Mouse (Mus musculus) G1E (cell line): ENCODE measurements around the gene Dohh. TPM values are rescaled to one million over a fixed set of nuclear protein-coding genes. Genes with fewer than 3 reads are reported as not detected.

ENCODE experiments used
- ATAC-seq: 2 replicates; pipeline ENCODE4 v1.8.0; 2016; ENCODE audit warnings: mild to moderate bottlenecking; ENCODE audit not compliant: insufficient number of reproducible peaks, poor library complexity, low FRiP score, severe bottlenecking; ENCODE audit errors: extremely low read depth
- DNase-seq: peaks from one replicate; pipeline ENCODE4 v3.0.0; 2012; ENCODE audit warnings: low spot score
- H3K27me3 ChIP-seq: 2 replicates; pipeline ENCODE4 v1.6.1; 2012; ENCODE audit warnings: mild to moderate bottlenecking, low read length, inconsistent platforms; ENCODE audit not compliant: insufficient read depth
- H3K36me3 ChIP-seq: replicated peaks from 2 replicates; pipeline ENCODE3; 2012; ENCODE audit warnings: mild to moderate bottlenecking, inconsistent platforms
- H3K4me1 ChIP-seq: 2 replicates; pipeline ENCODE4 v1.6.1; 2012; ENCODE audit warnings: low read depth, low read length, inconsistent platforms, mixed read lengths; ENCODE audit not compliant: insufficient read depth
- H3K4me3 ChIP-seq: 2 replicates; pipeline ENCODE4 v1.5.1; 2012; ENCODE audit warnings: low read depth, mild to moderate bottlenecking, inconsistent platforms, low read length, moderate library complexity, mixed read lengths
- H3K9me3 ChIP-seq: replicated peaks from 2 replicates; pipeline ENCODE4 v1.6.1; 2012; ENCODE audit warnings: inconsistent platforms
- CTCF ChIP-seq: IDR thresholded peaks from 2 replicates; pipeline ENCODE4 v1.5.1; 2012; ENCODE audit warnings: low read depth, low read length, inconsistent platforms, mixed read lengths
- GATA1 ChIP-seq: IDR thresholded peaks from 2 replicates; pipeline ENCODE4 v1.6.1; 2012; ENCODE audit warnings: borderline replicate concordance, low read length, inconsistent platforms, mixed read lengths
- GATA2 ChIP-seq: IDR thresholded peaks from 2 replicates; pipeline ENCODE4 v1.6.1; 2012; ENCODE audit warnings: low read depth, low read length, inconsistent platforms, borderline replicate concordance
- POLR2AphosphoS5 ChIP-seq: IDR thresholded peaks from 2 replicates; pipeline ENCODE4 v1.6.1; 2012; ENCODE audit warnings: low read depth, low read length, inconsistent platforms; ENCODE audit not compliant: insufficient replicate concordance
- TAL1 ChIP-seq: conservative IDR thresholded peaks from 2 replicates; pipeline ENCODE4 v1.6.1; 2012; ENCODE audit warnings: low read depth, low read length, inconsistent platforms, mixed read lengths
- polyA plus RNA-seq: library from polyadenylated mRNA; stranded (reverse); fragments of >175 nt; gene quantifications from 2 replicates; pipeline ENCODE4 v1.2.3, GENCODE M21; 2012
- total RNA-seq, 2 experiments: library from RNA; stranded (forward) in 1 of 2; stranded (reverse) in 1 of 2; fragments of 200-1000 nt in 1 of 2; fragments of >200 nt in 1 of 2; fragmentation: Nextera tagmentation in 1 of 2; gene quantifications; 2 replicates each; pipeline ENCODE4 v1.2.3; 2014 to 2017

Dohh gene
- total and polyA plus RNA-seq, 3 experiments = 11.9 to 186 (median 60.4) TPM

DNA sequence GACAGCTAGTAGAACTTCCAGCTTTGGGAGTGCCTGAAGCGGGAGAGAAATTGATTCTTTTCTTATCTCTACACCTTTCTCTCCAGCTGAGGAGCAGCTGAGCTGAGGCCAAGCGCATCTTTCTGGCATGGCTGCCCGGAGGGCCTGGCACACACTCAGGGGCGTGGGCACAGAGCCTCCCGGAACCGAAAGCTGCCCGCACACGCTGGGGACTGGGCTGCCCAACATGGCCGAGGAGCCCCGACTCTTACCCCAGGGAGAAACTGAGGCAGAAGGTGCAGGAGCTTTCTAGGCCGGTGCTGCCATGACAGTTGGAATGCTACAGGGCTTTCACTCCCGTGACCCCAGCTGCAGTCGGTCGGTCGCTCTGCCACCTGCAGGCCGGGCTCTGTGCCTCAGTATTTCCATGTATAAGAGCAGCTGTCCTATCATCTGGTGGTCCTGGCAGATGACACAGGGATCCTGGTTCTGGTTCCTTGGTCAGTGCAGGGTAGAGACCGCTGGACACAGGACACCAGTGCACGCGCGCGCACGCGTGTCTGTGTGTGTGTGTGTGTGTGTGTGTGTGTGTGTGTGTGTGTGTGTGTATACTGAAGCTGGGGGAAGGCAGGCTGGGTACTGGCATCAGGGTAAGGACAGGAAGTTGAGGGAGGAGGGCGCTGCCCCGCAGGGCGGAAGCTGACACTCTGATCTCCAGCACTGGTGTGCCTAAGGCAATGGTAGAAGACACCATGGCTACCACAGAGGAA lies 49.5 kb downstream of the Dohh start:
- no peak for ATAC-seq
- Histone ChIP-seq H3K36me3 (no peaks in the 10 kb centered on the region), H3K4me1 (peaks cover 53% of the 10 kb centered on the region), H3K4me3 (no peak overlapping the region; the same call in 1 of the 2 replicates), H3K27me3 (peaks cover 43% of the 10 kb centered on the region), H3K9me3 (no peaks in the 10 kb centered on the region)
- DNase-seq = no peak
- TF ChIP-seq CTCF = no peak
- no peak for TF ChIP-seq GATA2
- TF ChIP-seq TAL1 = no peak

DNA sequence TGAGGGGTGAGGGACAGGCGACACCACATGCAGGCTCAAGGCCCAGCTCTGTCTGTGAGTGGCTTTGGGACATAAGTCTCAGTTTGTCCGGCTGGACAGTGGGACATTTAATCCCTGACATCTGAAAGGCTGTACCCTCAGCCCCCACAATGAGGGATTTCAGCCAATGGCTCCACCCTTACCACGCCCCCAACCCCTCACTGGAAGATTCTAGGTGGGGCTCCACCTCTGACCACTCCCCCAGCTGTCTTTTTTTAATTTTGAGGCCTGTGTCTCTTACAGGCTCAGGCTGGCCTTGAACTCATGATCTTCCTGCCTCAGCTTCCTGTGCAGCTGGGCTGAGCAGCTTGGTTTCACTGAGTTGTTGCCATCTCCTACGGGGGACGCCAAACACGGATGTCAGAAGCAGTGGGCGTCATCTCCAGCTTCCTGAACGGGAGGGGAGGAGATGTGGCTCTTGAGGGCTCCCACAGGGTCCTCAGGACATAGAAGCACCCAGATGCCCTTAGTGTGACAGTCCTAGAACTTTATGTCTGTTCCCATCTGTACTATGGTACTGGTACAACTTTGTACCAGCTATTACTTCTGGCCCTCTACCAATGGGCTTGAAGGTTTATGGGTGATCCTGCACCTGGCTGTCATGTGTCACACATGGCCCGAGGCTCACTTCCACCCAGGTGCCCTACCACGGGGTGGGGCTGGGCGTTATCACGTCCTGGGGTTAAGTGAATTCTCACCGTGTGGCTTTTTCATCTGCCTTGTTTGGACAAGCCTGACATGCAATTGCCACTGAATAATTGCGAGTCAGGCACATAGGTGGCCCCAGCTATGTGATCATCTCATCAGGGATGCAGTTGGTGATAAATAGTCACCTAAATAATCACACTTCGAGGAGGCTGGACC lies 50.4 kb downstream of the Dohh start:
- Histone ChIP-seq H3K27me3 (peaks cover 38% of the 10 kb centered on the region), H3K4me1 (peaks cover 44% of the 10 kb centered on the region), H3K9me3 (no peaks in the 10 kb centered on the region), H3K36me3 (no peaks in the 10 kb centered on the region), H3K4me3 (no peak overlapping the region)
- DNase-seq (no peak), ATAC-seq (no peak)
- TF ChIP-seq GATA2 (no peak), TAL1 (no peak), CTCF (no peak), GATA1 (no peak), POLR2AphosphoS5 (no peak)

DNA sequence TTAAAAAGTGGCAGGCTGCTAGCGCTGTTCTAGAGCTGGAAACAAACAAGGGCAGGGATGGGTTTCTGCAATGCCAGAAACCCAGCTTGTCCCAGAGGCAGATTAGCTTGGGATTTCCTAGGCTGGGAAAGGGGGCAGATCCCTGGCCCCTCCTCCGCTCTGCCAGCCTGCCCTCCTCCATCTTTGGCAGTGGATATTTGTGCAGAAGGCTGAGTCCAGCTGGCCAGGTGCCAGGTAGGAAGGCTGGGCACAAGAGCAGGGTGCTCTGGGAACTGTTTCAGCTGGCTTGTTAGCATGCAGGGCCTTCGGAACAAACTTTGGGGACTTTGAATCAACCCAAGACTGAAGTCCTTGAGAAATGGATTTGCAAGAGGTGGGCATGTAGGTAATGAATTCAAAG lies 51.2 kb downstream of the Dohh start:
- DNase-seq = no peak

More for the DNA sequence above, 51.2 kb downstream of the Dohh start:
- no peak for TF ChIP-seq POLR2AphosphoS5
- TF ChIP-seq GATA2 = no peak
- no peak for TF ChIP-seq GATA1
- no peak for TF ChIP-seq CTCF
- no peak for TF ChIP-seq TAL1
- H3K9me3 ChIP-seq = no peaks in the 10 kb centered on the region
- no peak for ATAC-seq
- H3K27me3 ChIP-seq = peaks cover 43% of the 10 kb centered on the region
- H3K4me1 ChIP-seq = peaks cover 40% of the 10 kb centered on the region
- no peak overlapping the region for H3K4me3 ChIP-seq
- H3K36me3 ChIP-seq = no peaks in the 10 kb centered on the region

Other genes with a start within 250 kb of the Dohh start
Only the 20 nearest of the 35 such genes appear.
- not detected in 2 replicates for gene Matk, start 131.5 kb upstream of the Dohh start, total RNA-seq (2014; fragmentation: Nextera tagmentation)
- 0.05 and 0.06 TPM in 2 replicates for gene Matk, start 131.5 kb upstream of the Dohh start, total RNA-seq (2017)
- 0.07 TPM in 1 of 2 replicates, not detected in the other for gene Matk, start 131.5 kb upstream of the Dohh start, polyA plus RNA-seq
- gene Mrpl54, start 117.5 kb upstream of the Dohh start, total RNA-seq (2014; fragmentation: Nextera tagmentation) = 75.6 and 78.6 TPM in 2 replicates
- gene Mrpl54, start 117.5 kb upstream of the Dohh start, total RNA-seq (2017) = 186 and 206 TPM in 2 replicates
- 612 and 631 TPM in 2 replicates for gene Mrpl54, start 117.5 kb upstream of the Dohh start, polyA plus RNA-seq
- 36.2 and 44.6 TPM in 2 replicates for gene Apba3, start 117.5 kb upstream of the Dohh start, total RNA-seq (2014; fragmentation: Nextera tagmentation)
- gene Apba3, start 117.5 kb upstream of the Dohh start, total RNA-seq (2017) = 27.9 and 38.9 TPM in 2 replicates
- 113 and 130 TPM in 2 replicates for gene Apba3, start 117.5 kb upstream of the Dohh start, polyA plus RNA-seq
- gene Tjp3, start 92.8 kb upstream of the Dohh start, total RNA-seq (2014; fragmentation: Nextera tagmentation) = 0.44 TPM in 1 of 2 replicates, not detected in the other
- 1.8 and 1.9 TPM in 2 replicates for gene Tjp3, start 92.8 kb upstream of the Dohh start, total RNA-seq (2017)
- gene Tjp3, start 92.8 kb upstream of the Dohh start, polyA plus RNA-seq = 1.4 and 1.6 TPM in 2 replicates
- gene Pip5k1c, start 91.5 kb upstream of the Dohh start, total RNA-seq (2014; fragmentation: Nextera tagmentation) = 58.0 and 62.2 TPM in 2 replicates
- 58.8 and 66.6 TPM in 2 replicates for gene Pip5k1c, start 91.5 kb upstream of the Dohh start, total RNA-seq (2017)
- 266 and 331 TPM in 2 replicates for gene Pip5k1c, start 91.5 kb upstream of the Dohh start, polyA plus RNA-seq
- 9.0 and 11.4 TPM in 2 replicates for gene Cactin, start 63.3 kb upstream of the Dohh start, total RNA-seq (2014; fragmentation: Nextera tagmentation)
- gene Cactin, start 63.3 kb upstream of the Dohh start, total RNA-seq (2017) = 23.5 and 23.9 TPM in 2 replicates
- gene Cactin, start 63.3 kb upstream of the Dohh start, polyA plus RNA-seq = 77.9 and 80.5 TPM in 2 replicates
- gene Tbxa2r, start 55.7 kb upstream of the Dohh start, total RNA-seq (2014; fragmentation: Nextera tagmentation) = not detected in 2 replicates
- gene Tbxa2r, start 55.7 kb upstream of the Dohh start, total RNA-seq (2017) = 0.06 TPM in 1 of 2 replicates, not detected in the other
- gene Tbxa2r, start 55.7 kb upstream of the Dohh start, polyA plus RNA-seq = 0.06 TPM in 1 of 2 replicates, not detected in the other
- gene Gipc3, start 41.2 kb upstream of the Dohh start, total RNA-seq (2014; fragmentation: Nextera tagmentation) = not detected in 2 replicates
- 0.11 TPM in 1 of 2 replicates, not detected in the other for gene Gipc3, start 41.2 kb upstream of the Dohh start, total RNA-seq (2017)
- not detected in 2 replicates for gene Gipc3, start 41.2 kb upstream of the Dohh start, polyA plus RNA-seq
- 36.7 and 39.2 TPM in 2 replicates for gene Hmg20b, start 33.9 kb upstream of the Dohh start, total RNA-seq (2014; fragmentation: Nextera tagmentation)
- gene Hmg20b, start 33.9 kb upstream of the Dohh start, total RNA-seq (2017) = 12.0 and 21.9 TPM in 2 replicates
- gene Hmg20b, start 33.9 kb upstream of the Dohh start, polyA plus RNA-seq = 142 and 193 TPM in 2 replicates
- 14.3 and 14.4 TPM in 2 replicates for gene Mfsd12, start 26.9 kb upstream of the Dohh start, total RNA-seq (2014; fragmentation: Nextera tagmentation)
- gene Mfsd12, start 26.9 kb upstream of the Dohh start, total RNA-seq (2017) = 13.1 and 14.6 TPM in 2 replicates
- gene Mfsd12, start 26.9 kb upstream of the Dohh start, polyA plus RNA-seq = 46.7 and 48.2 TPM in 2 replicates
- 2.0 TPM in 1 of 2 replicates, not detected in the other for gene 4930404N11Rik, start 18.6 kb upstream of the Dohh start, total RNA-seq (2014; fragmentation: Nextera tagmentation)
- 0.17 and 1.2 TPM in 2 replicates for gene 4930404N11Rik, start 18.6 kb upstream of the Dohh start, total RNA-seq (2017)
- 0.52 and 0.65 TPM in 2 replicates for gene 4930404N11Rik, start 18.6 kb upstream of the Dohh start, polyA plus RNA-seq
- gene Fzr1, start 5.9 kb upstream of the Dohh start, total RNA-seq (2014; fragmentation: Nextera tagmentation) = 29.7 and 65.2 TPM in 2 replicates
- gene Fzr1, start 5.9 kb upstream of the Dohh start, total RNA-seq (2017) = 15.8 and 22.8 TPM in 2 replicates
- gene Fzr1, start 5.9 kb upstream of the Dohh start, polyA plus RNA-seq = 88.9 and 96.2 TPM in 2 replicates
- gene Gm48551, start within 50 bp of the Dohh start, total RNA-seq (2014; fragmentation: Nextera tagmentation) = 1.1 TPM in 1 of 2 replicates, not detected in the other
- 2.6 and 4.1 TPM in 2 replicates for gene Gm48551, start within 50 bp of the Dohh start, total RNA-seq (2017)
- gene Gm48551, start within 50 bp of the Dohh start, polyA plus RNA-seq = 0.72 and 1.3 TPM in 2 replicates
- gene Gm48552, start 4.6 kb downstream of the Dohh start, total RNA-seq (2014; fragmentation: Nextera tagmentation) = 1.2 and 3.1 TPM in 2 replicates
- gene Gm48552, start 4.6 kb downstream of the Dohh start, total RNA-seq (2017) = 0.38 and 0.93 TPM in 2 replicates
- 7.2 and 7.4 TPM in 2 replicates for gene Gm48552, start 4.6 kb downstream of the Dohh start, polyA plus RNA-seq
- gene Smim24, start 8.6 kb downstream of the Dohh start, total RNA-seq (2014; fragmentation: Nextera tagmentation) = 6.5 and 13.8 TPM in 2 replicates
- gene Smim24, start 8.6 kb downstream of the Dohh start, total RNA-seq (2017) = 1.9 and 3.5 TPM in 2 replicates
- 1.6 and 1.8 TPM in 2 replicates for gene Smim24, start 8.6 kb downstream of the Dohh start, polyA plus RNA-seq
- 6.9 and 9.5 TPM in 2 replicates for gene Nfic, start 71.2 kb downstream of the Dohh start, total RNA-seq (2014; fragmentation: Nextera tagmentation)
- gene Nfic, start 71.2 kb downstream of the Dohh start, total RNA-seq (2017) = 0.52 and 0.66 TPM in 2 replicates
- 16.1 and 19.3 TPM in 2 replicates for gene Nfic, start 71.2 kb downstream of the Dohh start, polyA plus RNA-seq
- not detected in 2 replicates for gene Celf5, start 98.3 kb downstream of the Dohh start, total RNA-seq (2014; fragmentation: Nextera tagmentation)
- 0.05 and 0.06 TPM in 2 replicates for gene Celf5, start 98.3 kb downstream of the Dohh start, total RNA-seq (2017)
- 0.05 and 0.09 TPM in 2 replicates for gene Celf5, start 98.3 kb downstream of the Dohh start, polyA plus RNA-seq
- 58.2 and 72.3 TPM in 2 replicates for gene Ncln, start 112.0 kb downstream of the Dohh start, total RNA-seq (2014; fragmentation: Nextera tagmentation)
- 35.5 and 50.1 TPM in 2 replicates for gene Ncln, start 112.0 kb downstream of the Dohh start, total RNA-seq (2017)
- 154 and 179 TPM in 2 replicates for gene Ncln, start 112.0 kb downstream of the Dohh start, polyA plus RNA-seq
- gene S1pr4, start 115.7 kb downstream of the Dohh start, total RNA-seq (2014; fragmentation: Nextera tagmentation) = not detected in 2 replicates
- 1.6 and 1.9 TPM in 2 replicates for gene S1pr4, start 115.7 kb downstream of the Dohh start, total RNA-seq (2017)
- 0.75 and 1.00 TPM in 2 replicates for gene S1pr4, start 115.7 kb downstream of the Dohh start, polyA plus RNA-seq
- gene Gna15, start 139.8 kb downstream of the Dohh start, total RNA-seq (2014; fragmentation: Nextera tagmentation) = 20.9 and 22.5 TPM in 2 replicates
- gene Gna15, start 139.8 kb downstream of the Dohh start, total RNA-seq (2017) = 20.1 and 21.5 TPM in 2 replicates
- 16.5 TPM in 2 replicates for gene Gna15, start 139.8 kb downstream of the Dohh start, polyA plus RNA-seq